18 mouse cellular contexts compared by ENCODE assay signal in the genomic region with DNA sequence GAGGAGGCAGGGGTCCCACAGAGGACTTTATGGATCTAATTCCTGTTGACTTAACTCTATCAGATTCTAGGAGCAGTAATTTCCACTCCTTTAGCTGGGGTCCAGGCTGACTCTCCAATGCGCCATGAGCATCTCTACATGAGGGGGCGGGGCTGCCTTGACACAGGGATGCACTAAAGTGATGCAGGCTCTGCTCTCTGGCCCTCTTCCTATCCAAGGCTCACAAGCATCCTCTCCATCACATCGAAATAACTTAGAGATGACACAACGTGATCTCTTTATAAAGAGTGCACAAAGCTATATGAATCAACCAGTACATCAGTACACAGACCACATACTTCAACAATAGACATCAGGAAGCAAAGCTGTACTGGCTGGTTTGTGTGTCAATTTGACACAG.
"Had no signal": no experiment of that assay in that cellular context is flagged by ENCODE, and none has a peak within 500 bp of the region (broad histone marks: within the 10 kb centered on the region; RNA-seq: fewer than 3 reads in every experiment).

No protein-coding gene starts in this region.

- H3K4me1 ChIP-seq: liver, embryonic 13.5 days; neural tube, embryonic 13.5 days had no signal

- H3K4me2 ChIP-seq: liver, embryonic 13.5 days; neural tube, embryonic 13.5 days had no signal

- H3K27ac ChIP-seq: kidney, postnatal 0 days; layer of hippocampus, adult 2 months; liver, embryonic 13.5 days; neural tube, embryonic 13.5 days had no signal

- ATAC-seq: intestine, postnatal 0 days had no signal

- H3K4me3 ChIP-seq: layer of hippocampus, adult 2 months; liver, embryonic 13.5 days; myocyte; neural tube, embryonic 13.5 days had no signal

- H3K27me3 ChIP-seq: liver, embryonic 13.5 days; neural tube, embryonic 13.5 days had no signal

- H3K9ac ChIP-seq: liver, embryonic 13.5 days; neural tube, embryonic 13.5 days had no signal

- DNase-seq: kidney, adult 2 months; kidney, postnatal 25 days; left cerebral cortex, postnatal 4 days; liver, embryonic 13.5 days; lung, adult 2 months; lung, postnatal 14 days; lung, postnatal 4 days; midbrain, embryonic 14.5 days; retina, postnatal 1 day; right cerebral cortex, postnatal 25 days; spleen, adult 18-20 months; thymus, adult 18-20 months; thymus, postnatal 36 days had no signal

- H3K9me3 ChIP-seq: liver, embryonic 13.5 days had no signal

- H3K36me3 ChIP-seq: liver, embryonic 13.5 days; neural tube, embryonic 13.5 days had no signal
